Mouse (Mus musculus) brain, embryonic 14.5 days (tissue): Measurements from ENCODE around the gene Mphosph9. TPM values are rescaled to one million over a fixed set of nuclear protein-coding genes. Genes with fewer than 3 reads are reported as not detected.
"Not testable (repeated sequence)": the region's sequence is repeated elsewhere in the genome, so short reads cannot be mapped to it uniquely, and the experiment has no call there.

ENCODE experiments used
- DNase-seq: peaks from one replicate; pipeline ENCODE4 v3.0.0-alpha.2; 2011; ENCODE audit warnings: low read depth
- CTCF ChIP-seq: fragments of 200-500 bp; IDR thresholded peaks from 2 replicates; pipeline ENCODE4 v1.5.1; 2012; ENCODE audit warnings: inconsistent platforms, mild to moderate bottlenecking, moderate library complexity, borderline replicate concordance; ENCODE audit not compliant: insufficient read depth, insufficient read length; ENCODE audit errors: extremely low read depth
- POLR2A ChIP-seq: fragments of 200-500 bp; IDR thresholded peaks from 2 replicates; pipeline ENCODE4 v1.6.1; 2012; ENCODE audit warnings: mild to moderate bottlenecking, inconsistent platforms, borderline replicate concordance; ENCODE audit not compliant: poor library complexity, insufficient read depth, insufficient read length, severe bottlenecking; ENCODE audit errors: extremely low read depth
- polyA plus RNA-seq: library from polyadenylated mRNA; depleted of rRNA; stranded (reverse); fragments of >200 nt; gene quantifications from 2 replicates; pipeline ENCODE4 v1.2.3, GENCODE M21; 2012

Mphosph9 gene
- polyA plus RNA-seq, 1 experiment = 19.4 TPM

DNA sequence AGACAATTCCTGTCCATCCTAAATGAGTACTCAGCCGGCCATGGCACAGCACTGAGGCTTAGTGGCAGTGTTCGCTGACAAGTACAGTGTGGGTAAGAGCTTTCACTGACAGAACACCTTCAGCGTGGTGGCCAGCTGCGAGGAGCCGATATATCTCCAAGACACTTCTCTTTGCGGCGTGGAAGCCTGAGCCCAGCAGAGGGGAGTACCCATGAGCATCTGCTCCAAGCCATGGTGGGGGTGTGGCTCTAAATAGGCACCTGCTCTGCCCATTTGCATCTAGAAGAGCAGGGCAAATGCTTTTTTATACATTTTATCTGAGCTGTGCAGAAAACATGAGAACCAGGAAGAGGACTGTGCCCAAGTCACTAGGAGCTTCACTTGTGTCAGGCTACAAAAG is 101.9 kb downstream of the Mphosph9 start:
- no peak for TF ChIP-seq POLR2A
- TF ChIP-seq CTCF = no peak

DNA sequence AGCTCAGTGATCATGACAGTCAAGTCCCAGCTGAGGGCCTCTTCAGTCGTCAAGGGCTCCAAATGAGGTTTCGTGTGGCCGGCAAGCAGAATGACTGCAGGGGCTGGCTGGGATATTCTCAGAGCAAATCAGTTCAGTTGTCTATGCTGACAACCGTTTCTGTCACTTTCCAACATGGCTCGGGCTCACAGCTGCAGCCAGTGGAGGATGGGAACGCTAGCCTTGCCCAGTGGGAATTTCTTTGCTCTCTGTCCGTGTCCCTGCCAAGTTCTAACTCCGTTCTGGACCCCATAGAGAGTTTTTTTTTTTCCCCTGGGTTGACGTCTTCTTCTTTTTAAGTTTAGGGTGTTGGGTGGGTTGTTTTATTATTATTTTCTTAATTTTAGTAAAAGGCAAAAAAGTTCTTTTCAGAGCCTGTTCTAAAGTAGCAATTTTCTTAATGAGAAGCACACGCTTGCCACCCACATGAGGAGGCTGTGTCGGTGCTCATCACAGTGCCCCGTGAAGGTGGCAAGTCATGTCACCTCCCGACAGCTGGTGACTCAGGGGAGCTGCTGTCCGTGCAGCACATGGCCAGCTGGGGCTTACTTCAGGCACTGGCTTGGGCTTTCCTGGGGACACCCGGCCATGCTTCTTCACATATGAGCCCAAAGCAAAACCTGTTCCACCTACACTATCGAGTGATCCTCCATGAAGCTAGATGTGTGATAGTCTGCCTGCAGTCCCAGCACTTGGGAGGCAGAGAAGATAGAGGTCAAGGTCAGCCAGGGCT is 103.3 kb downstream of the Mphosph9 start:
- TF ChIP-seq CTCF (no peak), POLR2A (no peak)
- no peak for DNase-seq

More for the DNA sequence above, 101.9 kb downstream of the Mphosph9 start:
- no peak for DNase-seq

DNA sequence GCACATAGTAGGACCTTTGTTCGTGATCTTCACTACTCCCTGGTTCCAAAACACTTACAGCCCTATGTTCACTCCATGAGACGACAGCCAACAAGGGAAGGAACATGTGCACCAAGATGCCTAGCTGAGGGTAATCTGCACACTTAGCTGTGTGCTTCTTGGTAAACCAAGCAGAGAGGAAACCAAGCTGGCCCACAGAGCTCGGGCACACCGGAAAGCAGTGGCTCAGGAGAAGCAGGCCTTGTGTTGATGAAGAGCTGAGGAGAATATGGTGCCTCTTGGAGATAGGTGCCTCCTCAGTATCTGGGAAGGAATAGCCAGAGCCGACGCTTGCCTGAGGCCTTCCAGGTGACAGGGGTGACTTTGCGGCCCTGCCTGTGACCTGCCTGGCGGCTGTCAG is 104.2 kb downstream of the Mphosph9 start:
- TF ChIP-seq POLR2A (no peak), CTCF (no peak)
- DNase-seq = no peak

DNA sequence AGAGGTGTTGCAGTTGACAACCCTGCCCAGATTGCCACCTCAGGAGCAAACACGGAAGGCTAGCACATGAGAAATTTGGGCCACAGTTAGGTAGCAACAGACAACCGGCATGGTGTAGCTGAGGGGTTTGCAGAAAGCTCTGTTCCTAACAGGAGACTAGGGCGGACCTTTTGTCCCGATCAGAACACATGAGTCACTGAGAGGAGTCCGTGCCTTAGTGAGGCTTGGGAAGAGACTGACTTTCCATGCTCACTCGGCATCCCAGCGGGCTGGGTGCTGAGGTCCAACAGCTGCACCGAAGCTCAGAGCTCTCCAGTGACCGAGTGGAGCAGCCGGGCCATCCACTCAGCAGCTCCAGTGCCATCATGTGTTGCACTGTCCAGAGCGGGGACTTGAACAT is 105.1 kb downstream of the Mphosph9 start:
- TF ChIP-seq POLR2A (no peak), CTCF (no peak)

DNA sequence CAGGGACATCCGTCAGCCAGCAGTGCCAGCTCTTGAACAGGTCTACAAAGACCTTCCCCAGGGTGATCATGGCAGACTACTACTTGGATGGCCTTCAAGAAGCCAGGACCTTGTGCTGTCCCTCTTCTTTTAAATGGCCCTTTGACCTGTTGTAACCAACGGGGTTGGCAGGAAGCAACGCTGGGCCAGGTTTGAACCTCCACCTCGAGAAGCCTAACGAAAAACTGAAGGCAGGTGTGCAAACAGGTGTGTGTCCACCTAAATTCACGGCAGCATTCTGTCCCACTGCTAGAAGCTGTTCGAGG is 106.1 kb downstream of the Mphosph9 start:
- no peak for DNase-seq
- TF ChIP-seq CTCF = no peak

More for the DNA sequence above, 105.1 kb downstream of the Mphosph9 start:
- DNase-seq = no peak

DNA sequence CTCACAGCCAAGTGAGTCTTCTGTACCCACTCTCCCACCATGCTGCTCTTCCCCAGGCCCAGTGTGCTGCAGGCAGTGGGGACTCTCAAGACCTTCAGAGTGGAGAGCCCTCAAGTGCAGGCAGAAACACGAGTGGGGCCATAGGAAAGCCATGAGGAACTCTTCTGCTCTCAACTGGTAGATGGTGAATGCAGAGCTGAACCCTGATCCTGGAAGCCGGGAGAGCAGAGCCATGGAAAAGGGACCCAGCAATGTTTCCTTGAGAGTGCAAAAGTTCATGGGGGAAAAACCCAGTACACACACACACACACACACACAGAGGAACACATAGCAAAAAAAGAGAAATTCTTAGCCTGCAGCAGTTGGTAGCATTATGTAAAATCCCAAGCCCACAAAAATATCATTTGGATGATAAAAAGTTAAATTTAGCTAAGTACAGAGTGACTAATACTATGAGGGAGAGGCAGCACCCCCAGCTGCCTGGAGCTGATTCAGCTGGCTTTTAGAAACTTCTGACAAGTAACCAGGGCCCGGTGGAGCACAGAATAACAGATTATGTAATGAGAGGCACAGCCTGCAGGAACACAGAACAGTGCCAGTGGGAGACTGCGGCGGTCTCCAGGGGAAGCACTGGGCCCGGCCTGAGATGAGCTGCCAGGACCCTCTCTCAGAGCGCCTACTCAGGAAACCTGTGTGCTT is 106.6 kb downstream of the Mphosph9 start:
- DNase-seq = peak; percentile 64

DNA sequence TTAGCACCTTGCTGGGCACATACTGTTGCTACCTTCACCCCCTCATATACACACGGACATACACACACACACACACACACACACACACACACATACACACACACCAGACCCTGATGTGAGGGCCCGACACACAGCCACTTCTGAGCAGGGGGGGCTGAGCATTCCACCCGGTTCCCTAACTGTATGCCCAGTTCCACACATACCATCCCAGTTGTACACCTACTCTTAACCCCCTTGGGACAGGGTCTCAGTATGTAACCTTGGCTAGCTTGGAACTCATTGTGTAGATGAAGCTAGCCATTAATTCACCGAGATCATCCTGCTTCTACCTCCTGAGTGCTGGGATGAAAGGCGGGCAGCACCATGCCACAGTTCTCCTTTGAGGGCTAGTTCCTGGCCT is 107.2 kb downstream of the Mphosph9 start:
- no peak for TF ChIP-seq CTCF
- no peak for TF ChIP-seq POLR2A
- no peak for DNase-seq

More for the DNA sequence above, 106.6 kb downstream of the Mphosph9 start:
- TF ChIP-seq POLR2A (no peak), CTCF (no peak)

DNA sequence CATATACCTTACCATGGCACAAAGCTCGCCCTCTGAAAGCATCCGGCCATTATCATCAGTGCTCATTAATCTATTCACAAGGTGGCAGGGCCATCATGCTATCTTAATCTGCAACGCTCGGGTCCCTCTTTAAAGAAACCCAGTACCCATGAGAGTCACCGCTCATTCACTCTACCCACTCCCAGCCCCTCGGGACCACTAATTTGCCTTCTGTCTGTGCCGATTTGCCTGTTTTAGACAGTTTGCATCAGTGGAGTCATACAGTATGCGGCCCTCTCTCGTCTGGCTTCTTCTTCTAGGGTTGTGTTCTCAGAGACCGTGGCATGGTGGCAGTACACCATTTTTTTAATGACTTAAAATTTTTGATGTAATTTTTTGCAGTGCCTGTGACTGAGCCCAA is 108.3 kb downstream of the Mphosph9 start:
- peak; percentile 24 for DNase-seq
- TF ChIP-seq POLR2A (no peak), CTCF (no peak)

DNA sequence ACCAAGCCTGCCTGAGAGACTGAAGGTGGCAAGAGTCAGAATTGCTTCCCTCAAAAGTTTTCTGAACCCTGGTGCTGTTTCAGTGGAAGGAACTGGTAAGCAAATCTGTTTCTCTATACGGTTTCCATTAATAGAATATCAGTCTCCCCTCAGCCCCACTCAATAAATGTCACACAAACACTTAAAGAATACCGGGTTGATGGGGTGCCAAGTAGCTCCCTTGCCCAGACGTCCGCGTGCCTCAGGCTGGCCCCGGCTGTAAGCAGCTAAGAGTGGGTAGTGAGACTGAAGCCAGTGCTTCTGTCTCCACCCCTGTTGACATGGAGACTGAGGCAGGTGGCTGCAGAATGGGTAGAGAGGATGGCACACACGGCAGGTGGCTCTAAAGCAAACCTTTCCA is 108.8 kb downstream of the Mphosph9 start:
- TF ChIP-seq POLR2A = no peak
- TF ChIP-seq CTCF = no peak
- peak; percentile 65 for DNase-seq

DNA sequence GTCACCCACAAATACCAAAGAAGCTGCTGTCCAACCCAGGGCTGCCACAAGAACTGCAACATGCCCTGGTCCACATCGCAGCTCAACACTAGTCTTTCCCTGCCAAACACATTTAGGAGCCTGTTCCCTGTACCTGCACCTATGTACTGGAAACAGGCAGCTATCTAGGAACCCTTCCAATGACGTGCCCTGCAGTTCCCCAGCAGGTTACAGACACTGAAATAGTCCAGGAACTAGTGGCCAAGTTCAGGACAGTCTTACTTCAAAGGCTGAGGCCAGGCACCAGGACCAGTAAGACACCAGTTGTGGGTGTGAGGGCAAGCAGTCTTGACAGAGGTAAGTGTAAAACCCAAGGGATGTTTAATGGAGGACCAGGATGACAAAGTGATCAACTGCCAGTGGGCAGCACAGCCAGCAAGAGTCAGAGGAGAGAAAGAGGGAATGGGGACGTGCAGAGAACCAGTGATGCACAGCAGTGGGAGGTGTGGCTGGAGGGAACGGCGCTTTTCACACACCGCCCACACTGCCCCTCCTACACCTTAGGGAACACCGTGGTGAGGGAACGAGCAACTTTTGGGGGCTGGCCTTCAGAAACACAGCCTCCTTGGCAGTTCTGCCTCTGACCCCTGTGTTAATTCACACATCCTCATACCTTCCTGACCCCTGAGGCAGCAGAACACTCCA is 110.1 kb downstream of the Mphosph9 start:
- no peak for TF ChIP-seq POLR2A
- no peak for TF ChIP-seq CTCF
- no peak for DNase-seq

DNA sequence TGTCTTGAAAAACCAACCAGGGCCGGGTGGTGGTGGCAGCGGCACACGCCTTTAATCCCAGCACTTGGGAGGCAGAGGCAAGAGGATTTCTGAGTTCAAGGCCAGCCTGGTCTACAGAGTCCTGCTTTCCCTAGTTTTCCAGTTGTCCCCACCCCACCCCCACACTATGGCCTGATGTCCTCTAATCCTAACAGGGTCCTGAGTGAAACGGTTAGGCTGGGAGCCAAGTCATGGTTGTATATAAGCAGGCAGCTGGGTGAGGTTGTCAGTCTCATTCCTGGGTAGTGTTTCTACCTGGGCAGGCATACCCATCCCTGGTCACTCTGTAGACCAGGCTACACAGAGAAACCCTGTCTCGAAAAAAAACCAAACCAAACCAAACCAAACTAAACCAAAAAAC is 110.7 kb downstream of the Mphosph9 start:
- DNase-seq = not testable (repeated sequence)

DNA sequence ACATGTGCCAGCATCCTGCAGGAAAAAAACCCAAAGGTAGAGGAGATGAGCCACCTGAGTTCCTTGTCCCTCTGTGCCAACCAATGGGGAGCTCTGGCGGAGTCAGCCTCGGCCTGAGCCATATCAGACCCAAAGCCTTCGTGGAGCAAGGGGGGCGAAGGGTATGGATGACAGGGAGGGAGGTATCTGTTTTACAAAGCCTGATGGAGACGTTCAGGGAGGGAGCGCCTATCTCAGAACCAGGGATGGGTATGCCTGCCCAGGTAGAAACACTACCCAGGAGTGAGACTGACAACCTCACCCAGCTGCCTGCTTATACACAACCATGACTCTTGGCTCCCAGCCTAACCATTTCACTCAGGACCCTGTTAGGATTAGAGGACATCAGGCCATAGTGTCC is 111.4 kb downstream of the Mphosph9 start:
- TF ChIP-seq POLR2A (no peak), CTCF (no peak)
- DNase-seq = no peak

DNA sequence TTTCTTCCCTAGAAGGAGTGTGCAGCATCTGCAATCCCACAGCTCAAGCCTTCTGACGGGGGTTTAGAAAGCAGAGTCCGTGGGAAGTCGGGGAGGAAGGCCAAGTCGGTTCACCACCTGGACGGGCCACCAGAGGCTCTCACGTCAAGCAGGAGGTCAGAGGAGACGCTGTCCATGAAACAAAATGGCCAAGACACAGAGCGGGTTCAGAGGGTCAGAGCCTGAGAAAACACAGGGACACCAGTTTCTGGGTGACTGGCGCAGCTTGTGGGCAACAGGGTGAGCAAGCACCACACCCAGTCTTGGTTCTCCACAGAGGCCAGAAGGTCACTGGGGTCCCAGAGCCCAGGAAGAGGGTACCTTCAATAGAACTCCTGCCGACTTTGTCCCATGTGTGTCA is 112.1 kb downstream of the Mphosph9 start:
- no peak for DNase-seq
- TF ChIP-seq POLR2A = no peak
- TF ChIP-seq CTCF = no peak
